Mouse (Mus musculus) lung, postnatal 25 days (tissue): ENCODE measurements around the gene Mgat5.

Experiments
- DNase-seq: peaks from one replicate; pipeline ENCODE4 v3.0.0; 2022; ENCODE audit warnings: low spot score

Mgat5 gene

GRCm38 (mm10) chr1:127338833-127339487 is 134.1 kb downstream of the Mgat5 start:
- no peak for DNase-seq

- no peak for DNase-seq
Observed at GRCm38 (mm10) chr1:127340296-127340695, 135.5 kb downstream of the Mgat5 start.

- DNase-seq = no peak
Observed at GRCm38 (mm10) chr1:127344913-127345312, 140.1 kb downstream of the Mgat5 start.

GRCm38 (mm10) chr1:127346596-127347139 is 141.9 kb downstream of the Mgat5 start:
- DNase-seq = no peak

GRCm38 (mm10) chr1:127347878-127348620 is 143.2 kb downstream of the Mgat5 start:
- DNase-seq = no peak

GRCm38 (mm10) chr1:127348642-127349341 is 144.0 kb downstream of the Mgat5 start:
- DNase-seq = peak; percentile 18

GRCm38 (mm10) chr1:127351380-127352057 is 146.7 kb downstream of the Mgat5 start:
- no peak for DNase-seq

GRCm38 (mm10) chr1:127352131-127352793 is 147.4 kb downstream of the Mgat5 start:
- DNase-seq = no peak

- no peak for DNase-seq
Observed at GRCm38 (mm10) chr1:127353408-127353807, 148.6 kb downstream of the Mgat5 start.

- DNase-seq = no peak
Observed at GRCm38 (mm10) chr1:127354152-127354551, 149.3 kb downstream of the Mgat5 start.

- DNase-seq = no peak
Observed at GRCm38 (mm10) chr1:127355034-127355433, 150.2 kb downstream of the Mgat5 start.

GRCm38 (mm10) chr1:127363638-127364037 is 158.8 kb downstream of the Mgat5 start:
- DNase-seq = no peak

- peak; percentile 31 for DNase-seq
Observed at GRCm38 (mm10) chr1:127365706-127366105, 160.9 kb downstream of the Mgat5 start.

GRCm38 (mm10) chr1:127366111-127366510 is 161.3 kb downstream of the Mgat5 start:
- DNase-seq = no peak

GRCm38 (mm10) chr1:127368513-127368912 is 163.7 kb downstream of the Mgat5 start:
- no peak for DNase-seq

- DNase-seq = no peak
Observed at GRCm38 (mm10) chr1:127369538-127369937, 164.7 kb downstream of the Mgat5 start.

GRCm38 (mm10) chr1:127372096-127372495 is 167.3 kb downstream of the Mgat5 start:
- no peak for DNase-seq

- no peak for DNase-seq
Observed at GRCm38 (mm10) chr1:127373559-127373958, 168.7 kb downstream of the Mgat5 start.

- no peak for DNase-seq
Observed at GRCm38 (mm10) chr1:127374157-127374556, 169.3 kb downstream of the Mgat5 start.

GRCm38 (mm10) chr1:127380140-127380539 is 175.3 kb downstream of the Mgat5 start:
- DNase-seq = no peak

GRCm38 (mm10) chr1:127380749-127381501 is 176.1 kb downstream of the Mgat5 start:
- no peak for DNase-seq
